ENCODE assay signal across 8 mouse cellular contexts in the genomic region with DNA sequence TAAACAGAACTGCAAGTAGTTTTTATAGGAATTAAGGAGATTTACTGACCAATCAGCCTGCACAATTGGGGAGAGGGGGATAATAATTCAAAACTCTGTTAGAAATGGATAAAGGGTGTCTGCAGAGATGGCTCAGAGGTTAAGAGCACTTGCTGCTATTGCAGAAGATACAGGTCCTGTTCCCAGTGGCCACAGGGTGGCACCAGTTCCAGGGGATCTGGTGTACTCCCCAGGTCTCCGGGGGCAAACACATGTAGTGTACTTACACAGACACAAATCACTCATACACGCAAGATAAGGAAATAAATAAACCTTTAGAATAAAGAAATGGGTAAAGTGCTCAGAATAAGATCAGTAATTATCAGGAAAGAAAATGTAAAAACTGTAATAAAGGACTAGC. TPM values are rescaled to one million over a fixed set of nuclear protein-coding genes. Genes with fewer than 3 reads are reported as not detected.
DNase-seq lines count a peak whose midpoint lies in the region; ATAC-seq lines count a peak whose summit lies in the region.

No protein-coding gene starts in this region.

- intact Hi-C loops in heart, postnatal 10 days (cut with DNase I): loop anchor here (1.0 to 5.0 kb wide), 3 partner anchors 53 to 543 kb away; no protein-coding TSS in a partner anchor
- intact Hi-C loops in heart, postnatal 25 days (cut with DNase I): loop anchor here (5.0 kb wide), 1 partner anchor 408 kb away; no protein-coding TSS in a partner anchor

- ATAC-seq in erythroblast, adult 5-6 weeks (replicated peaks; ENCODE audit: low FRiP score, poor library complexity, severe bottlenecking): no peak

- peak; percentile 51 to 60 for DNase-seq in heart, postnatal 10 days
- DNase-seq in heart, postnatal 25 days (ENCODE audit: low spot score): no peak
- DNase-seq in thymus, postnatal 14 days: peak; percentile 35
- DNase-seq in thymus, postnatal 10 days (ENCODE audit: low spot score in 2 of 2): no peak
- peak; percentile 63 for DNase-seq in brain, adult 2 months (ENCODE audit: low read depth, low spot score)
- peak; percentile 42 for DNase-seq in lung, postnatal 36 days
- DNase-seq in layer of hippocampus, postnatal 14 days (ENCODE audit: low spot score in 2 of 2): no peak

RNA-seq across cellular contexts. Expression of a gene that starts 12.1 kb away (rescaled TPM):
- total RNA-seq in heart, postnatal 10 days (2021): 100 to 1,000 TPM; 308 to 331 TPM
- 100 to 1,000 TPM; 456 to 473 TPM for total RNA-seq in heart, postnatal 25 days (2021)
- total RNA-seq in erythroblast, adult 5-6 weeks (2015; ENCODE audit: low replicate concordance): 29.2 and 61.9 TPM in 2 replicates
- total RNA-seq in erythroblast, adult 5-6 weeks (2017; ENCODE audit: low replicate concordance): 18.5 and 27.3 TPM in 2 replicates
- 10 to 100 TPM; 69.6 to 90.2 TPM for total RNA-seq in layer of hippocampus, postnatal 14 days (2021)

RNA-seq across cellular contexts. Expression of a gene that starts 25.3 kb away (rescaled TPM):
- 100 to 1,000 TPM; 118 to 134 TPM for total RNA-seq in heart, postnatal 10 days (2021)
- total RNA-seq in heart, postnatal 25 days (2021): 100 to 1,000 TPM in 1 of 2 experiments, 10 to 100 TPM in 1; 90.3 to 106 TPM
- total RNA-seq in erythroblast, adult 5-6 weeks (2015; ENCODE audit: low replicate concordance): 139 and 159 TPM in 2 replicates
- total RNA-seq in erythroblast, adult 5-6 weeks (2017; ENCODE audit: low replicate concordance): 19.4 and 23.5 TPM in 2 replicates
- 100 to 1,000 TPM; 203 to 205 TPM for total RNA-seq in layer of hippocampus, postnatal 14 days (2021)

Comparison
In these comparisons a context has a peak if more than half of its experiments do, and no peak if none do; other contexts are left out.
1. DNase-seq: peak in heart, postnatal 10 days (2 of 2), thymus, postnatal 14 days (single experiment), brain, adult 2 months (single experiment) and lung, postnatal 36 days (single experiment); none in heart, postnatal 25 days (single experiment), thymus, postnatal 10 days (0 of 2) and layer of hippocampus, postnatal 14 days (0 of 2).